Mouse (Mus musculus) gastrocnemius, adult 18-20 months (tissue): ENCODE measurements around the gene Adgrl3. TPM values are rescaled to one million over a fixed set of nuclear protein-coding genes. Genes with fewer than 3 reads are reported as not detected.
A peak's percentile ranks its signal among the peaks of the same experiment; 100 is the strongest.
"Not testable (repeated sequence)": the region's sequence is repeated elsewhere in the genome, so short reads cannot be mapped to it uniquely, and the experiment has no call there.

Experiments used
- DNase-seq: peaks from one replicate; pipeline ENCODE4 v3.0.0; 2021; ENCODE audit warnings: low spot score
- total RNA-seq, 2 experiments: library from RNA; stranded (reverse); gene quantifications; 2 replicates each; pipeline ENCODE4 v1.2.3; 2021

Adgrl3 gene
- total RNA-seq, 2 experiments from 2014 or later = 0.57 to 0.59 TPM

GRCm38 (mm10) chr5:81375992-81376391 is 356.1 kb downstream of the Adgrl3 start:
- no peak for DNase-seq

GRCm38 (mm10) chr5:81405582-81406143 is 385.7 kb downstream of the Adgrl3 start:
- no peak for DNase-seq

- no peak for DNase-seq
Measured at GRCm38 (mm10) chr5:81417326-81417725, 397.4 kb downstream of the Adgrl3 start.

DNA sequence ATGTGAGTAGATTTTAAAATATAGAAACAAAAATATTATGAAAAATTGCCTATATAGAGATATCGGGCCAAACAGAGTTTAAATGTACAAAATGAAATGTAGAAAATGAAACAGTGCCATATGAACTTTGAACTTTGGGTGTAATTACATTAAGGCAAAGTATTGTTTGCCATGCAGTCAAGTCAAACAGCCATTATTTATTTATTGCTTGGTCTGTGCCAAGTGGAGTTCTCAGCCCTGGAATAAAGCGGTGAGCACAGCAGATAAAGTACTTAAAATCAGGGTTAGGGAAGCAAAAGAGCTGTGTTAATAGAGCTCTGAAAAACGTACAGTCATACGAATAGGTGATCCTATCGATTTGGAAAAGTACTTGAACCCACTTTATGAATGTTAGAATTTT is 407.5 kb downstream of the Adgrl3 start:
- no peak for DNase-seq

DNA sequence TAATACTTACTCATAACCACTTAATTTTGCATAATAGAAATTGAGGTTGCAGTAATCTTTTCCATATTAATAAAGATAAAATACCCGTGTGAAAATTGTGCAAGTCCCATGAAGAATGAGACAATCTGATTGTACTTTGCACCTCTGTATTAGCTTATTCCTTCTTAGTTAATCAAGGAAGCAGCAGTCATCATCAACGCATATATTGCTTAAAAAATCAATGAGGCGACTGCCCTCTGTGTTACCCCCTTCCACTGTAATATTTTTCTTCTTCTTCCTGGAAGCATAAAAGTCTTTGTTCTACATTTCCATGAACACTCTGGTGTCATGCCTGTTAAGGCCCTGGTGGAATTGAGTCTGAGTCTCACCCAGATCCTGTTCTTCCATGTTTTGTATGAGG is 416.4 kb downstream of the Adgrl3 start:
- DNase-seq = no peak

DNA sequence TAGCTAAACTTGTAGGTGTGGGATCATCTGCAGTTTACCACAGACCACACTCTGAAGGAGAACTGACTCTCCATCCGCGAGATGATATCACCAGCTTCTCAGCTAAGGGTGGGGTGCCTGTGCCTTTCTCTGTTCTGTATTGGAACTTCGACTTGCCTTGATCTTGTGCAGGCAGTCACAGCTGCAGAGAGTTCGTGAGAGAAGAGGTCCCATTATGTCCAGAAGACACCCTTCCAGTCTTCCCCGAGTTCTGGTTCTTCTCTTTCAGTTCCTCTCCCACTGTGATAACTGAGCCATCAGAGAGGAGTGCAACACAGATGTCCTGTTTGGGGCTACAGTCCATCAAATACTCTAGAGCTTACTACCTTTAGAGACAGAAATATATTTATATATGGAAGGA is 422.2 kb downstream of the Adgrl3 start:
- DNase-seq = no peak

DNA sequence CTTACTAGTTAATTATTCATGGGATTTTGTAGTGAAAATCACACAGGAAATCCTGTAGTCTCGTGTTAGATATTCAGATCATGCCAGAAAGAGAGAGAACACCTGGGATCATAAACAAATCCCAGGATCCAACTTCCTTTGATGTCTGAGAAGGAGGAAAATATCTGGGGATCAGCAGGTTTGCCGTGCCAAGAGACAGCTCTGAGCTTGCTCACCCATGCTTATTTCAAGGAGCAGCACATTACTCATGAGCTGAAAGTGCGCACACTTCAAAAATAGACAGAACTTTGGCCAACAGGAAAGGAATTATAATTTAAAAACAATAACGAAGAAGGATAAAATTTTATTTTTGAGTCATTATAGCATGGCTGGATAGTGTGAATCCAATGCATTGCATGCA is 446.0 kb downstream of the Adgrl3 start:
- DNase-seq = no peak

DNA sequence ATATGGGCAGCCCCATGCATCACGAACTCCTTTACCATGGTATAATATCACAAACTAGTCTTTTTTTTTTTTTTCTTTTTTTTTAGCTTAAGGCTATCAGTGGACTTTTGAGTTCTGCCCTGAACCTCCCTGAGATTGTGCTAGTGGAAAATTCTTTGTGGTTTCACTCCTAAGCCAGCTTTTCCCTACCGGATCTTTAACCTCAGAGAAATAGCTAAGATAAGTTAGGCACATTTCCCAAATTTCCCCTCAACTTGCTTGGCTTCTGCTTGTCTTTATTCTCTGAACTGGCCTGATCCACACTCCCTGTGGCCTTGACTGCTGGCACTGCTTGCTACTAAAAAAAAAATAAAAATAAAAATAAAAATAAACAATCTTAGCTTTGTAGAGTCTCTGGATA is 454.7 kb downstream of the Adgrl3 start:
- no peak for DNase-seq

DNA sequence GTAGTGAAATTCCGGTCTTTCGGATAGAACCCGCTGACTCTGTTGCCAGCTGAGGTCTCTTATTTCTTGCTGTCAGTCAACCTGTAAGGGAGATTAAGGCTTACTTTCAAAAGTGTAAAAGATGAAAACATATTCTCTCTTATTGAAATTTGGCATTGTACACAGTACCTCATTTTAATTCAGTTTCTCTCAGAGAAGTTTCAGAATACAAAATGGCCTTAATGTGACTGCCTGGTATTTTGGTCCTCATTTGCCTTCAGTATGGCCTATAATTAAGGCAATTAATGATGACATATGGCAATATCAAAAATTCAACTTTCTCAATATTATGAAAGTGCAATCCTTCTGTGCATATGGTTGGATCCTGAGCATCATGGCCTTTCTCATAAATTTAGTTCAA is 455.5 kb downstream of the Adgrl3 start:
- DNase-seq = no peak

- DNase-seq = no peak
Measured at GRCm38 (mm10) chr5:81475971-81476606, 456.2 kb downstream of the Adgrl3 start.

DNA sequence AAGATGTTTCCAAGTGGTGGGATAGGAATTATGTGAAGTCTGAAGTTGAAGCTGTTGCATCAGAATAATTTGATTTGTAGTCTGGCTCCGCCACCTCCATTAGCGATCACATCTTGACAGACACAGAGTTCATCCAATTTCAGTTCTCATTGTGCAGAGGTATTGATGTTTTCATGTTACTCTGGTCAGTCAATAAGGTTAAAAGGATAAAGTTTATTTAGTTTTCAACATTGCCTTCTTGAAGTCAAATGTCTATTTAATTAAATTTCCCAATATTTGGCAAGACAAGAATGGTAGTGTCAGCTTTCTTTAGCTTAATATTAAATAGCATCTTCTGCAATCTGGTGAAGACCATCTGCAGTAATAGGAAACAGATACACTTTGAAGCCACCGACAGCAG is 461.0 kb downstream of the Adgrl3 start:
- no peak for DNase-seq

DNA sequence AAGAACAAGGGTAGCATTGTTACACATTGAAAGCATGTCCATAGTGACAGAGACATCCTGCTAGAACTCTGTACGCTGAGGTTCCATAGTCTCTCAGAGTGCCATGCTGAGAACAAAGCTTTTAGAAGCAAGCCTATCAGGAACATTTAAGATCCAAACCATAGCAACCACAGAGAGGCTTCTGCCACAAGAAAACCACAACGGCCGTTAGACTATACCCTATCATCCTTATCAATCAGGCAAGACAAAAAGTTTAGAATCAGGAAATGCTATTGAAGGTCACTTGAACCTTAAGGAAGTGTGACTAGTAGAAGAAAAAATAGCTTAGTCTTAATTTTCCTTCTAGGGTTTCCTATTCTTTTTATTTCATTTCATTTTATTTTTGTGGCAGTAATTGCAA is 464.0 kb downstream of the Adgrl3 start:
- no peak for DNase-seq

DNA sequence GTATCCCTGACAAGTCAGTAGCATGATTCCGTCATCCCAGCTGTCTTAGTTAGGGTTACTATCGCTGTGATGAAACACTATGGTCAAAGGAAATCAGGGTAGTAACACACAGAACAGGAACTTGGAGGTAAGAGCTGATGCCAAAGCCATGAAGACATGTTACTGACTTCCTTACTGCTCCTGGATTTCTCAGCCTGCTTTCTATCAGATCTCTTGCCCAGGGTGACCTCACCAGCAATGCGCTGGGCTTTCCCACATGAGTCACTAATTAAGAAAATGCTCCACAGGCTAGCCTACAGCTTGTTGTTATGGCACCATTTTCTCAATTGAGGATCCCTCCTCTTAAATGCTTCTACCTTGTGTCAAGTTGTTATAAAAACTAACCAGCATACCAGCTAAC is 481.1 kb downstream of the Adgrl3 start:
- DNase-seq = no peak

DNA sequence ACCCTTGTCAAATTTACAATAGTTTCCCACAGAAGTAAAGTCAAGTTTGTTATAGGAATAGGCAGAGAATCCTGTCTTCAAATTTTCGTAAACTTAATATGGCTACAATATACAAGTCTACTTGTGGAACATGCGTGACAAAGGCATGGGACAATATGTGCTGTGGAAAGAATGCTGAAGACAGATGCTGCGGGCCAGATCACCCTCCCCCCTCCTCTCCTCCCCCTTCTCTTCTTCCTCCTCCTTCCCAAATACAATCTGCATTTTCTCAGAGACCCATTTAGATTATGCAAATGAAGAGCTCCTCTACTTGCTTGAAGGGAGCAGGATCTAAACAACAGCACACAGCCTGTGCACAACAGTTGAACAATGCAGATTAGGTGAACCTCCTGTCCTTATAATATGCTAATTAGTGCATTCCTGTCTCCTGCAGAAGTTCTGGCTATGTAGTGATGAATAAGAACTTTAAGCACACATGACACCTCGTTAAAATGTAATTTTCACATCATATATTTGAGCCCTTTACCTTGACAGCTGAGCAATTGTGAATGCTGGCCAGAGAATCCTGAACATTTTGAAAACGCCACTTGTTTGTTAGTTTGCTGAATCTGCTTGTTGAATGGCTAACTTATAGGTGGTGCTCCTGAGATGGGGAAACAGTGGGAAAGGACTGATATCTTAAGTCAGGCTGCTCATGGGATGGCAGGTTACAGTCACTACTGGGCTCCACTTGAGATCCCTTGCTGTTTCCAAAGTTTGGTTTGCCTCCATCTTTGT is 499.0 kb downstream of the Adgrl3 start:
- no peak for DNase-seq

GRCm38 (mm10) chr5:81519497-81520382 is 499.8 kb downstream of the Adgrl3 start:
- DNase-seq = peak; percentile 7

- DNase-seq = no peak
Measured at GRCm38 (mm10) chr5:81522760-81523159, 502.8 kb downstream of the Adgrl3 start.

- no peak for DNase-seq
Measured at GRCm38 (mm10) chr5:81524532-81524961, 504.6 kb downstream of the Adgrl3 start.

DNA sequence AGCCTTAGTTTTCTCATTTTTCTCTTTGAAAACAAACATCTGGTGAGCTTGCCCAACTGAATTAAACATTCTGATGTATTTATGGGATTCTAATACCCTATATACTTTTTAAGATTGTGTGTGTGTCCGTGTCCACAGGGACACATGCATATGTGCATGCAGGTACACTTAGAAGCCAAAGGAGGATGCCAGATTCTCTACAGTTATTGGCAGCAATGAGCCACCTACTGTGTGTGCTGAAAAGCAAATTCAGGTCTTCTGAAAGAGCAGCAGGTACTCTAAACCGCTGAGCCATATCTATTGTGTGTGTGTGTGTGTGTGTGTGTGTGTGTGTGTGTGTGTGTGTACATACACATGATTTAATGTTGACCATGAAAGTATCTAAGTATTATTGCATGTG is 505.4 kb downstream of the Adgrl3 start:
- no peak for DNase-seq

GRCm38 (mm10) chr5:81531639-81532038 is 511.7 kb downstream of the Adgrl3 start:
- no peak for DNase-seq

- no peak for DNase-seq
Measured at GRCm38 (mm10) chr5:81550211-81550610, 530.3 kb downstream of the Adgrl3 start.

DNA sequence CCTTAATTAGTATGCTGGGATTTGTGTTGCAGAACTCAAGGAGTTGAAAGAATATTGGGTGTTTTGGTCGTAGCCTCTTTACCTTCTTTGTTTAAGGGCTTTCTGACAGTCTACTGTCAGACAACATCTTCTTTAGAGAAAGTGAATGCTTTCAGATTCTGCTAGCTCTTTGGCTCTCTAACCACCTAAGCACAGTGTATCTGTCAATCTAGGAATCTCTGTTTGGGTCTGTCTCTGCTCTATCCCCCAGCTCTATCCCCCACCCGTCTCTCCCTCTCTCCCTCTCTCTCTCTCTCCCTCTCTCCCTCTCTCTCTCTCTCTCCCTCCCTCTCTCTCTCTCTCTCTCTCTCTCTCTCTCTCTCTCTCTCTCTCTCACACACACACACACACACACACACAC is 535.2 kb downstream of the Adgrl3 start:
- not testable (repeated sequence) for DNase-seq

DNA sequence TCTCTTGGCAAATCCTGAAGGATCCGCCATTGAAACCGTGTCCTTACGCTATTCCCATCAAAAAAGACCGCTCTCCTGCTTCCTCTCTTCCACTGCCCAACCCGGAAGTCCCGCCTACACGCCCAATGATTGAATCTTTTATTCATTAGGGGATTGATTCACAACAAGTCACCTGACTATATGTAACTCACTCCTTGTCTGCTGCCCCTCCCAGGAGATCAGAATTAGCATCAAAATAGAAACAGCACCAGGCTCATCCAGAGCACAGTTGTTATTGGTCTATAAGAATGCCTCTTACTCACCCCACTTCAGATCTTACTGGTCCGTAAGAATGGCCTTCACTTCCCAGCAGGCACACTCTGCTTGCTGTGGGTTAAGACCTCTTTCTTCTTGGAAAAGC is 536.1 kb downstream of the Adgrl3 start:
- DNase-seq = no peak
